Mouse (Mus musculus): Measurements from ENCODE around the gene Osgep.
"Not testable (repeated sequence)": the region's sequence is repeated elsewhere in the genome, so short reads cannot be mapped to it uniquely, and the experiment has no call there.

Osgep gene

GRCm38 (mm10) chr14:50924281-50925064 lies at the start of gene Osgep, which contains the start of gene Apex1:
TSS of gene Osgep (minus strand) at chr14:50924893.
TSS of gene Apex1 (plus strand) at chr14:50924968.
- peak; percentile 98 for DNase-seq (ENCODE audit: low read depth, low spot score)

GRCm38 (mm10) chr14:50973700-50974099 lies 49.0 kb upstream of the Osgep start:
- peak; percentile 66 for DNase-seq (ENCODE audit: low read depth, low spot score)

GRCm38 (mm10) chr14:50973054-50973453 lies 48.4 kb upstream of the Osgep start:
- peak; percentile 39 for DNase-seq (ENCODE audit: low read depth, low spot score)

GRCm38 (mm10) chr14:50970822-50971221 lies 46.1 kb upstream of the Osgep start:
- no peak for DNase-seq (ENCODE audit: low read depth, low spot score)

- DNase-seq (ENCODE audit: low read depth, low spot score) = peak; percentile 89
Measured at GRCm38 (mm10) chr14:50969558-50970544, 45.2 kb upstream of the Osgep start.

GRCm38 (mm10) chr14:50969041-50969440 lies 44.3 kb upstream of the Osgep start:
- DNase-seq (ENCODE audit: low read depth, low spot score) = no peak

GRCm38 (mm10) chr14:50968216-50968980 lies 43.7 kb upstream of the Osgep start:
- no peak for DNase-seq (ENCODE audit: low read depth, low spot score)

GRCm38 (mm10) chr14:50958289-50958995 lies 33.7 kb upstream of the Osgep start:
- not testable (repeated sequence) for DNase-seq (ENCODE audit: low read depth, low spot score)

GRCm38 (mm10) chr14:50957146-50957545 lies 32.5 kb upstream of the Osgep start:
- DNase-seq (ENCODE audit: low read depth, low spot score) = not testable (repeated sequence)

GRCm38 (mm10) chr14:50956724-50957123 lies 32.0 kb upstream of the Osgep start:
- not testable (repeated sequence) for DNase-seq (ENCODE audit: low read depth, low spot score)

GRCm38 (mm10) chr14:50955942-50956508 lies 31.3 kb upstream of the Osgep start, which contains the start of gene Pnp2:
TSS of gene Pnp2 (plus strand) at chr14:50955992.
- not testable (repeated sequence) for DNase-seq (ENCODE audit: low read depth, low spot score)

- no peak for DNase-seq (ENCODE audit: low read depth, low spot score)
Measured at GRCm38 (mm10) chr14:50955487-50955886, 30.8 kb upstream of the Osgep start.

- not testable (repeated sequence) for DNase-seq (ENCODE audit: low read depth, low spot score)
Measured at GRCm38 (mm10) chr14:50945526-50945925, 20.8 kb upstream of the Osgep start.

GRCm38 (mm10) chr14:50945081-50945480 lies 20.4 kb upstream of the Osgep start:
- DNase-seq (ENCODE audit: low read depth, low spot score) = not testable (repeated sequence)

GRCm38 (mm10) chr14:50944668-50945033 lies 20.0 kb upstream of the Osgep start:
- DNase-seq (ENCODE audit: low read depth, low spot score) = not testable (repeated sequence)

GRCm38 (mm10) chr14:50943932-50944667 lies 19.4 kb upstream of the Osgep start, which contains the start of gene Gm49342:
TSS of gene Gm49342 (plus strand) at chr14:50944517.
- DNase-seq (ENCODE audit: low read depth, low spot score) = peak; percentile 98

GRCm38 (mm10) chr14:50938940-50939339 lies 14.2 kb upstream of the Osgep start:
- DNase-seq (ENCODE audit: low read depth, low spot score) = peak; percentile 69

GRCm38 (mm10) chr14:50938119-50938908 lies 13.6 kb upstream of the Osgep start:
- DNase-seq (ENCODE audit: low read depth, low spot score) = peak; percentile 44

GRCm38 (mm10) chr14:50936649-50937048 lies 12.0 kb upstream of the Osgep start:
- DNase-seq (ENCODE audit: low read depth, low spot score) = no peak
